Mouse (Mus musculus): ENCODE results near the gene Cep112.
A peak's percentile ranks its signal among the peaks of the same experiment; 100 is the strongest.

Gene Cep112

DNA sequence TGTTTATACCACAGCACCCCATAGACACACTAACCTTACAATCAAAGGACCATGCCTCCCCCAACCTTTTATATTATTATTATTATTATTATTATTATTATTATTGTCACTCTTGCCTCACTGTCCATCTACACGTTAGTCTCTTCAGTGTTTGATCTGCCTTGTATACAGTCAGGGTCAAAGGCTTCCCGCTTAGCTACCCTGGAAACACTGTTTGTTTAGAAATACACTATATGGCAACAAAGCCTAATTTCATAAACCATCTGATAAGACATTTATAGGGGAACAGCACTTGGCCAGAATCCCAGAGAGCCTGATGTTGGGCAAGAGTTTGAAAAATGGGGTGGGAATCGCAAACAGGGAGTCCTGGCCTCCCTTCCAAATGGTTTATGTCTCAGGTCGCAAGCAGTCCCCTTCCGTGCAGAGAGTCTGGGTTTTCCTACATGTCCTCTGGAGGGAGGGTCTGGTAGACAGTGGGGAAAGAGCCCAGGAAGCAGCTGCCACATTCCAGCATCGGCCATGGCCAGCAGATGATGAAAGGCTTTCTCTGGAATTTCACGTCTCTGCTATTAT is 451.7 kb downstream of the Cep112 start:
- DNase-seq (ENCODE audit: low spot score): no peak

DNA sequence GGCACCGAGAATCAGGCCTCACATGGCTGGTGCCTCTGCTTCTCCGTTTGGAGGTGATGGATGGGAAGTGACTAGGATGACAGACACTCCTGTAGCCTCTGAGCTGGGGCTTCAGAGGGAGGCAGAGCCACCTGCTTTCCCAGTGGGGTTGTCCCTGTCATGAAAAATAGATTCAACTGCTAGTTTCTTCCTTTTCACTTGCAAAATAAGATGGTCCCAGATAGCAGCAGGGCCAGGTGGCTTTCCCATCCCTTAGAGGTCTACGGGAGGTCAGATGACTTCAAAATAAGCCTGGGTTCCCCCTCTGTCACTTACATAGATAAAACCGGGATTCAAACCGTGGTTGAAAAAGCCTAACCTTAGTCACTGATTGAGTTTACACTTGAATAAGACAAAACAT is 452.5 kb downstream of the Cep112 start:
- no peak for DNase-seq (ENCODE audit: low spot score)

DNA sequence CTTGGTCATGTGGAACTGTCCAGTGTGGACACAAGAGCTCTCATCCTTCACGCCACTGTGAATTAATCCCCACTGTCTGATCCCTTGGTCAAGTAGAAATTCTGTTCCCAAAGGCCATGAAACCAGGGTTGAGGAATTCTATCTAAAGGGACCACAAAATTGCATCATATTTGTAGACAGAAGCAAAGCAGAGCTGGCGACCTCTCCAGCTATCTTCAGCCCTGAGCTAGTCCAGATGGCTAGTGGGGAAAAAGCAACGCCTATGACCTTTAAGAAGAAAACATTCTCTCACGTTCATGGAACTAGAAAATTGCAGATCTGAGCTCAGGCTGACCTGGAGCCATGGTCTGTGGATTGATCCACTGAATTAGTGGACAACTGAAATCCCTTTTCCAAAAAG is 455.6 kb downstream of the Cep112 start:
- DNase-seq (ENCODE audit: low spot score): no peak

DNA sequence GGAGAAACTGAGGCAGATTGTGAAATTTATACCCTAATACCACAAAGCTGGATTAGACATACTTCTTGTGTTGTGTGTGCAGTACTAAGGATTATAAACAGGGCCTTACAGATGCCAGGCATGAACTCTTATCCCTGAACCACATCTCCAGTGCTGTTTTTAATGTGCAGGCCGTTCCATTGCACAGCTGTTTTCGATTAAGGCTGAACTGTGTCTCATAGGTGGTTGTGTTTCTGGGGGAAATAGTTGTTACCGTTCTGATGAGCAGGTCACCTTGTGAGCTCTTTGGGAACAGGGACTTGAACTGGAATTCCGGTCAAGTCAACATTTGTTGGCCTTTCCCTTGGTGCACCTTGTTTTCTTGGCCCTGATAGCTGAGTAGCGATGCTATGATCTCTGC is 456.7 kb downstream of the Cep112 start:
- no peak for DNase-seq (ENCODE audit: low spot score)

DNA sequence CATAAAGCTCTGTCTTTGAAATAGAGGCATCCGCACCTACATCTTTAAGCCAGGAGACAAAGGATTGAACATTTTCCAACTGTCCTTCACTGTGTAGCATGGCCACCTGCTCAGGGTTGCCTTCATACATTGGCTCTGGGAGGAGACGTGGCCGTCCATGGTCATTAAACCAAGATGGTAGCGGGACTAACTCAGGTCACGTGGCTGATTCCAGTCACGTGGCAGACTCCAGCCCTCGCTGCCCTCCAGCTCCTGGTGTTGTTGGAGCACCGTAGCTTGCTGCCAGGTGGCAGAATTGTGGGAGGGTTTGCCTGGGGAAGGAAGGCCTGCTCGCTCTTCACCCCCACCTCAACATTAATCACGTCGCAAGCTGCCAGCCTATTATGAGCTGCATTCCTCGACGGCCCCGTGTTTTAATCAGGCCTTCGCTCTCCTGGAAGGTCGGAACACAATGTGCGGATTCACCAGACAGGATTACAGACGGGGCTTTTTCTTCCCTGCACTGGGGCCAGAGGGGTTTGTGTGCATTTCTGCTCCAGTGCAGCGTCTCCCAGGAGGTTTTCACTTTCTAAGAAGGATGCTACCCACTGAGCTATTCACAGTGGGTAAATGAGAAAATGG is 460.4 kb downstream of the Cep112 start:
- no peak for DNase-seq (ENCODE audit: low spot score)

DNA sequence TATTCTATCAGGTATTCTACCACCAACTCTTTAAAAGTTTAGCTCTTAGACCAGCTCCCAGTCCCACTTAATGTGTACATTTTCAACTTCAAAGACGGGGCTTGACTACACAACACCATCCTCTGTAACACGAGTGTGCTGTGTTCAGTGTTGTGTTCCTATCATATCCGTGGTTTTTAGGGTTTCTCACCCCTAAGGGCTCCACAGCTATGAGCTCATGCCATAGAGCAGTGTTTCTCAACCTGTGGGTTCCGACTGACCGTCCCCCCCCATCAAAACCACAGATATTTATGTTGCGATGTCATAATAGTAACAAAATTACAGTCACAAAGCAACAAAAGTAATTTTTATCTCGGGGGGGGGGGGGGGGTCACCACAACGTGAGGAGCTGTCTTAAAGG is 461.1 kb downstream of the Cep112 start:
- DNase-seq (ENCODE audit: low spot score): no peak

DNA sequence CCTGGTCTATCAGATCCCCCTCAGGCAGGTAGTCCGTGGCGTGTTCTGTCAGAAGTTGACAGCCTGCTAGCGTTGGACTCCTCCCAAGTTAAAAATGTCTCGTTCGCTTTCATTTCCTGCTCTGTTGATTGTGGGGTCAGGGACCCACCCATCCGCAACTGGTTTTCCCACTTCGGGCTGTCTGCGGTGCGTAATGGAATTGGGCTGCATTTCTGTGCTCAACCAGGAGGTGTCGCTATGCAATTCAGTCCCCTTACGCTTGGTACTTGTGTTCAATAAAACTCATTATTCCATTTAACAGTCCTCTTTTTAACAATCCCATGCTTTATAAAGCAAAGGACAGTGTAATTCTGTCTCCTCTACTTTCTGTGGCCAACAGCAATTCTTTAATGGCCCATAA is 464.1 kb downstream of the Cep112 start:
- DNase-seq (ENCODE audit: low spot score): no peak

DNA sequence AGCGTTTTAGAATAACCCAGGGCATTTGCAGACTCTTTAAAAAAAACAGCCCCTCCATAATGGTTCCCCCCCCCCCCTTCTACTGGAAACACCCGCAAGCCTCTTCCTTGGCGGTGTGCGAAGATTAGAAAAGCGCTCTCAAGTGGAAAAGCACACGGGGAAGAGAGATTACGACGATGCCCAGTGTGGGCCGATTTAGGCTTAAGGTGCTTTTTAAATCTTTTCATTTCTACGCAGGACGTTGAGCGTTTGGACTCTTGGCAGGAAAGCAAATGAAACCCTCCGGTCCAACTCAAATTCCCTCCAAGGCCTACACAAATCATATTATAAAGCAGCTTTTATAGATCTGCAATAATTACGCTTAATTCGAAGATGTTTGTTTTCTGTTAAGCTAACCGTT is 465.6 kb downstream of the Cep112 start:
- DNase-seq (ENCODE audit: low spot score): no peak

DNA sequence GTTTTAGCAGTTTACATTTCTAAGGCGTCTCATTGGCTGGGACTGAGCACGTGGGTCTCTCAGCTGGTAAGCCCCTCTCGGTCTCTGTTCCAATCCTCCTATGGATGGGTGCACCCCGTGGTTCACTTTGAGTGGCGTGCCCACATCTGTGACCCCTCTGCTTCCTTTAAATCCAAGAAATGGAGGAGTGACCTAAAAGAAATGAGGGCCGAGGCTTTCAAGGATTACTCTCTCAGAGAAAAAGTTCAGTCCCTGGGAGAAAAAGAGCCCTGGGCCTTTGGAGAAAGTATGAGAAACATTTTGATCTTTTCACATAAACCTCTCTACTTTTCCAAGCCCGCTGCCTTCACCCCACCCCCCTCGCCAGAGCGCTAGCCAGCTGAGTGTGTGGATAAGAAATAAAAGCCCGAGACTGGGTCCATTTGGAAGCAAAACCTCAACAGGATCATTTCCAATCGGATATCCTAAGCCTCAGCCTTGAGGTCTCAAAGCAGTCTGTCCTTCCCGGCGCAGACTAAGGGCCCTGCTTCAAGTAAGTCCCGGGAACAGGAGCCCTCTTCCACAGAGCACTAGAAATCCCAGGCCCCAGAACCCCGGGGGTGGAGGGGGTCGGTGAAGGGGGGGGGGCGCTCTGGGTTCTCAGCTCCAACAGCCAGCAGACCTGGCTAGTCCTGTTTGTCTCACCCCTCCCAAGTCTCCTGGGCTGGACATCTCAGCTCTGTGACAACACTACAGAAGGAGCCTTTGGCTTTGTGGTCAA is 466.3 kb downstream of the Cep112 start:
- peak; percentile 78 for DNase-seq (ENCODE audit: low spot score)

DNA sequence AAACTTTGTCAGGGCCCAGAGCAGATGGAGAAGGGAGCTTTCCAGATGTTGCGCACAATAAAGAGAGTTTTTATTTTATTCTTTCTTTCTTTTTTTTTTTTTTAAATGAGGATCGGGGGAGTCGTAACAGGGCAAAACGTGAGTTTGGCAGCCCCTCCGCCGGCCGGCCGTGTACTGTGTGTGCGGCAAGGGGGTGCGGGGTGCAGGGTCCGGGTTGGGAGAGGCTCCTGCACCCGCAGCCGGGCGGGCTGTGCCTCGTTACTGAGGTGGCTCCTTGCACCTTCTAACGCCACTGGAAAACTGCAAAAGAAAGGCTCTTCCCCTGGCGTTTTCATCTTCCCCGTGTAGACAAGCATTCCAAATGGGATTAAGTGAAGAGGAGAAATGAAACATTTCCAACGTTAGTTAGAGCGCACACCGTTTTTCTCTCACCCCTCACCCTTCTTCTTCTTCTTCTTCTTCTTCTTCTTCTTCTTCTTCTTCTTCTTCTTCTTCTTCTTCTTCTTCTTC is 466.9 kb downstream of the Cep112 start:
- DNase-seq (ENCODE audit: low spot score): peak; percentile 58

DNA sequence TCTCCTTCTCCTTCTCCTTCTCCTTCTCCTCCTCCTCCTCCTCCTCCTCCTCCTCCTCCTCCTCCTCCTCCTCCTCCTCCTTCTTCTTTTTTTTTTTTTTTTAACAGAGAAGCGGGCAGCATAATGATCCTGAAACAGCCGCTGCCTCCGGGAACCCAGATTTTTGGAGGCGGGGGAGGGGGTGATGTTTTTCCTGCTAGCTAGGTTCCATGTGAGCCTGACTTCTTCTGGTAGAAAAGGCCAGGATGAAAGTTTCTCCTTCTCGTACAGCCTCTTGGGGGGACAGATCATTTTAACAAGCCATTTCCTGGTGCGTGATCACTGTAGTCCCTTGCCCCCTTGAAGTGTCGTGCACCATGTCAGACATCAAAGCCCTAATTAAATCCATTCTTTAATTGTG is 467.4 kb downstream of the Cep112 start:
- DNase-seq (ENCODE audit: low spot score): no peak

DNA sequence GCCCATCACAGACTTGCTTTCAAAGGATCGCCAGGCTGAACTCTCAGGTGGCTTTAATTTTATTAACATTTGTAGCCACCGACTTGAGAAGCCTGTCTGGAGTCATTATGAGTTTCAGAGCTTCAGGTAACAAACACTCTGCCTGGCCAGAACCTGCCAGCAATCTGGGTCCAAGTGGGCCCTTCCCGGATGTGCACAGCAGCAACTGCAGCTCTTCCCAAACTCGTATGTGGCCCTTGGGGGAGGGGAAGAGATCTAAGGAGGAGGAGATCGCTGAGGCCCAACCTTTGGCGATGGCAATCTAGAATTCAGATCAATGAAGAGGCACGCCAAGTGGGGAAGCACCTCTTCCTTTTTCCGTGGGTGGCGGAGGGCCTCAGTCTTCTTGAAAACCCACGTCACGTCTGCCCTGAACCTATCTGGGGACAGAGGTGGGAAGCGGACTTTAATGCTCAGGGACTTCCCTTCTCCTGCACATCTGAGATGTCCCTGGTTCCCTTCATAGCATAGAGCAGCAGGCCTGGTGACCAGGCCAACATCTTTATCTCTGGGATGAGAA is 468.3 kb downstream of the Cep112 start:
- no peak for DNase-seq (ENCODE audit: low spot score)

DNA sequence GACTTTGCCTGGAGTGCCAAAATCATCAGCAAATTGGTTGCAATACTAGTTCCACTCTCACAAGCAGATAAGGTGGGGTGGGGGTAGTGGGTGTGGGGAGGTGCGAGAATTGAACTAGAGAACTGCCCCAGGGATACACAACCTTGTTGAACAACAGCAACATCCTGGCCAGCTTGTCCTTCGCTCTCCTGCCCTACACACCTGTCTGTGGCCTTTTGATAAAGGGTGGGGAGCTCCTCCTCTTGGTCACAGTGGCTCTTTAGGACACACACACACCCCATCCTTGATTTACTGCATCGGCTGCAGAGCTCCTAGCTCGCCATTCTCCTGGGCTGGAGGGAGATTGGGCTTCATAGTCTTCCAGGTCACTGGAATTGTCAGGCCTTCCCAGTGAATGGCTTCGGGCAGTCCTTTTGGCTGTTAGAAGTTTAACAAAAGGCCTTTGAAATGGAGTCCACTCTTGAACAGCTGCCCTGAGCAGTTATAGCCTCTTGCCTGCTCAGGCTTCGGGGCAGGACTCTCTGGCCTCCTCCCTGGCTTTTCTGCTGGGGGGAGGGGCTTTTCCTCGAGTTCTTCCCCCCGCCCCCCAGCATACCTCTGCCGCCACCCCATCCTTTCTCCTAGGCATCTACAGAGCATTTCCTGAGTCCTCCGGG is 469.0 kb downstream of the Cep112 start:
- DNase-seq (ENCODE audit: low spot score): no peak

DNA sequence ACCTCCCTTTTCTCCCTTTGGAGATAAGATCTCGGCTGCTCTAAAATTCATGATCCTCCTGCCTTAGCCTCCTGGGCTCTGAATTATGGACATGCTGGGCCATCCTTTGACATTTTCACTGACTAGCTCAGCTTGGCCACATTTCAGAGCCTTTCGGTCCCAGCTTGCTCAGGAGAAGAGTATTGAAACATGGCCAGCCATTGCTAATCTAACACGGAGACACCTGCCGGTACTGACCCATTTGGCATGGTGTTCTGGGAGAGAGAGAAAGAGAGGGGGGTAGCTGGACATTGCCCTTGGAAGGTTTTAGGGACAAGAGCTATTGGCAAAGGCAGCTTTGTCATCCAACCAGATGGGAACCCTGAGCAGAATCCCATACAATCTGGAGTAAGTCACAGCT is 472.0 kb downstream of the Cep112 start:
- DNase-seq (ENCODE audit: low spot score): no peak

DNA sequence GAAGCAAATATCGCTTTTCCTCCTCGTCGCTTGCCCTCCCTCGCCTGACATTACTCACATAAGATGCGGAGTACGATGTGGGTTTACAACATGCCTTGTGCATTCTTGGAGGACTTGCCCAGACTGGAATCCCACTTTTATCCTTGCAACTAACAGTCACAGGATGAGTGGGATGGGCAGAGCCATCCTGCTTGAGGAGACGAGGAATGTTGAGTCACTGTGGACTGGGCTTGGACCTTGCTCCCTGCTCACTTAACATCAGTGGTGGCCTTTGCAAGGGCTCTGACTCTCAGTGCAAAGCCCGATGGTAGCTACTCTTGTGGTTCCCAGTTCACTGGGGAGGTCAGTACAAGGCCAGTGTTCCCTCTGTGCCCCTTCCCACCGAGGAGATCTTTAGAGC is 473.1 kb downstream of the Cep112 start:
- DNase-seq (ENCODE audit: low spot score): no peak

DNA sequence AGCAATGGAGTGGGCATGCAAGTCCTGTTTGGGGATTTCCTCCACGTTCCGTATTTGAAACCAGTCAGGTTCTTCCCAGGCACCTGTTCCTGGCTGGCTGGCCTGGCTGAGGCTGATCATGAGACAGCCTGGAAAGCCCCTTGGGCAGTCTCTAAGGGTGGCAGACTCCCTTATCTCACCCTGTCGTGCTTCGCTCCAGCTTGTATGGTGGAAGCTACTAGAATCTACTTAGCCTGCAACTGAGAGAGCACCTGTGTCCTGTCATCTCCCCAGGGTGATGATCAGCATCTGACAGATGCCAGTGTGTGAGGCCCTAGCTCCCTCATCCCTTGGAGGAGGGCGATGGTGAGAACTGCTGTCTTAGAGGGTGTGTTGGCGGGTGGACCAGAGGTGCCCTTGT is 473.5 kb downstream of the Cep112 start:
- no peak for DNase-seq (ENCODE audit: low spot score)

DNA sequence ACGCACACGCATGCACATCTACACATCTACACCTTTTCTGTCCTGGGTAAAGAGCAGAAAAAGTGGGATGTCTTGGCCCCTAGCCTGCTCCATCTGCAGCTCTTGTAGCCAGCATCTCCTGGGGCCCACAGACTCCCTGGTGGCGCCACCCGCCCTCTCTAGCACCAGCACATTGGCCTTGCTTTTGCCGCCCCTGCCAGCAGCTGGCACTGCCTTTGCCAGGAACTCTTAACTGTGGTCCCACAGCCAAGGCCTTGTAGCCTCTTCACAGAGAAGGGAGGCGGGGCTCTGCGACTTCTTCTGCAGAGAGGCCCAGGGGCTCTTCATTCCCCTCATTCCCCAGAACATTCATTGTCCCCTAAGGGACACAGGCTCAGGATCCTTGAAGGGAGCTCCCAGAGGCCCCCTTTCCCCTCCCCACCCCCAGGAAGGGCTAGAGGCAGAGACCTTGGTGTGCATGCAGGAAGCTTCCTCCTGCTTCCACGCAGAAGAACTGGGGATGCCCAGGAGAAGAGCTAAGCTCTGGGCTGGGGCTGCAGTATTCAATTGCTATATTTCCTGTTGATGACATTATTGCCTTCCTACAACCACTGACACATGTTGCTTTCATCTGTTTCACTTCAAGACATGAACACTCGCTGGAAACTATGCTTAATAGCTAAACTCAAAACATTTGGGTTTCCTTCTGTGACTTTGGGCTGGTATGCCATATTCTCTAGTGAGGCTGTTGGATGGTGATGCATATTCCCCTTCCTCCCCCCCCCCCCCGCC is 475.9 kb downstream of the Cep112 start:
- DNase-seq (ENCODE audit: low spot score): no peak

DNA sequence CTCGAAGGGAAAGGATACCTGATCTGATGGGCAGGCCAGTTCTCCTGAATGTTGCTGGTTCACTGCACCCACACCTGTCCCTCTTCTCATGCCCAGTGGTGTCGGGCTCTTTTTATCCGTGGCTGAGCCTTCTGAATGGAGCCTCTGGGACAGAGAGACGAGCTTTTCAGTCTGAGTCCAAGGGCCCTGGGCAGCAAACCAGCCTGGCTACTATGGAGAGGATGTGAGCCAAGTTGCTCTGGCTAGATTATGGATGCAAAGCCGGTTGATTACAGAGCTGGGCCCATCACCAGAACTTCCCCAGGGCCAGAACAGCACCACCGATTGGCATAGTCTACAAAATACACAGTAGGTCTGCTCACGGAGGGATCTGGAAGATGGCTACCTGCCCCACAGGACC is 476.7 kb downstream of the Cep112 start:
- no peak for DNase-seq (ENCODE audit: low spot score)

DNA sequence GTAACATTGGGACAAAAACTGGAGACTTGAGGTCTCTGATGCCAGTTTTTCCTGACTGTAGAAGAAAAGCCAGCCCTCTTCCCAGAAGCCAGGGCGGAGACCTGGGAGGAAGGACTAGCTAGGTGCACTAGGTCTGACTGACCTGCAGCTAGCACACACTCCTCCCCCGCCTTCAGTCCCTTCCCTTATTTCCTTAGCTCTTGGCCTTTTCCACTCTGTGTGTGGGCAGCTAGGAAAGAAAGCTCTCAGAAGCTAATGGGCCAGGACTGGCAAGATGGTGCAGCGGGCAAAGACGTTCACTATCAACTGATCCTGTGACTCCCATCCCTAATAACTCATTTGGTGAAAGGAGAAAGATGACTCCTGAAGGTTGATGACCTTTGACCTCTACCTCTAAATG is 477.3 kb downstream of the Cep112 start:
- no peak for DNase-seq (ENCODE audit: low spot score)

DNA sequence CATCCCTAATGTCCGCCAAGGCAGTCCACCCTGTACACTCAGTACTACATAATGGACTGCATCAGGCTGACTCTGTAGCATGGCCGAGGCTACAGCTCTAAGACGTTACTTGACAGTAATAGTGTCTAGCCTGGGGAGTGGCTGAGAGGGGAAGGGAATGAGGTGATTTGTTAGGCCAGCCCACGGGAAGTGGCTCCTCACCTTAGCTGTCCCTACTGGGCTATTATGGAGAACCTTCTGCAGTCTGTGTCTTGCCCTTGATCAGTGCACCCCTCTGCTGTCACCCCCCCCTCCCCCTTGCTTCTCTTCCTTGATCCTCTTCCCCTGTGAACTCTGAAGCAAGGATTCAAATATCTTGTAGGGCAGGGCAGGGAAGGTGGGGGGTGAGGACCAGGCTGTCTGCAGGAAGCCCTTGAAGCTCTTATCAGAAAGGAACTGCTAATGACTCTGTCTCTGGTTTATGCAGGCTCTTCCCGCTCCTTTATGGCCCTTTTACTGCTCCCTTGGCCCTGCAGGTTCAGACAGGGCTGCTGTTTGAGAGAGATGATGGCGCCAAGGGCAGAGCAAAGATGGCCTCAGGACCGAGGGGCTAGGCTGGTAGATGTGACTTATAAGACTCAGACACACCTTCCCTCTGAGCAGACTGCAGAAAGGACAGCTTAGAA is 481.7 kb downstream of the Cep112 start:
- DNase-seq (ENCODE audit: low spot score): no peak

Data from testis, postnatal 10 days (tissue).